Mouse (Mus musculus): ENCODE results near the gene Cplx3. TPM values are rescaled to one million over a fixed set of nuclear protein-coding genes. Genes with fewer than 3 reads are reported as not detected.

The Cplx3 gene
- not detected in 2 replicates for total RNA-seq (2014; rRNA removed; ENCODE audit: low replicate concordance)
- polyA plus RNA-seq (2015; fragmentation: Nextera tagmentation; extraction: Ambion mirVana) = 0.07 TPM in 1 of 2 replicates, not detected in the other

DNA sequence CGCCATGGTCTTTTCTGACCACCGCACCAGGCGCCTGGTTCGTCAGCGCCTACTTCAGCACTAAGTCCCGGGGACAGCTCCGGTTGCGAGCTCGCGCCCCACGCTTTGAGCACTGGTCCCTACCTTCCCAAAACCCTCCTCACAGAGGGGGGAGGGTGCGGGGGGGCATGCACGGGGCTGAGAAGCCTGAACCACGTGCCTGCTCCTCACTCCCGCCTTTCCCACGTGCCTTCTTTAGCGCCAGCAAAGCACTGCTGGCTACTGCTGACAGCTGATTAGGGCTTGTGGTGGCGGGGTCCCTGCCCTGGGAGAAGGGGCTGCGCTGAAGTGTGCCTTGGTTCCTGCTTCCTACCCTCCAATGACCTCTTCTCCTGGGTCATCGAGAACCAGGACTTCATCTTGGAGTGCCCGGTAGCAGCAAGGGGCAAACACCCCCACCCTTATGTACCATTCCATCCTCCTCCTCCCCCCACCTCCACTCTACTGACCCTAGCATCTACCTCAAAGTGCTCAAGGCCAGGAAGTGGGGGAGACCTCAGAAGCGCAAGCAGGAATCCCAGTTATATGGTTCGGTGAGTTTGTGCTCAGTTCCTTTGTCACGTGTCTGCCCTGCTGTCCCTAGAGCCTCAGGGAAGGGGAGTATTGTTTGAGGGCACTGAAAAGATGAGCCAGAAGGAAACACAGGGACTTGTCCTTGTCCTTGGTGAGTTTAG, at the start of gene Cplx3:
TSS of gene Cplx3 (minus strand) at position 143 of the 713 bp plus-strand sequence.
- H3K36me3 ChIP-seq (replicated peaks; ENCODE audit: control insufficient read depth, insufficient read depth, low read length) = no peaks in the 10 kb centered on the region
- no peaks in the 10 kb centered on the region for H3K9me3 ChIP-seq (replicated peaks; ENCODE audit: control insufficient read depth, low read length)
- peaks cover 32% of the 10 kb centered on the region for H3K27me3 ChIP-seq (ENCODE audit: control insufficient read depth, insufficient read depth, low read length)
- ATAC-seq (ENCODE audit: insufficient read depth, low read depth) (peak; percentile 83), DNase-seq (ENCODE audit: low spot score) (peak; percentile 65)
- no peak within 1 kb of the TSS for H3K4me3 ChIP-seq (ENCODE audit: low read depth, low read length)
- H3K4me1 ChIP-seq (ENCODE audit: control insufficient read depth, insufficient read depth) = peaks cover 4% of the 10 kb centered on the region
- WGBS = 3% methylated on average over 24 of the region's 24 CpGs
- H3K9ac ChIP-seq (replicated peaks; ENCODE audit: low read depth, low read length) = no peak within 1 kb of the TSS
- no peak within 1 kb of the TSS for H3K4me2 ChIP-seq (ENCODE audit: low read depth, low read length)
- no peak within 1 kb of the TSS for H3K27ac ChIP-seq (ENCODE audit: low read depth)
- TF ChIP-seq CTCF (IDR thresholded peaks at IDR 0.05; ENCODE audit: low read depth) (no peak), EP300 (IDR thresholded peaks at IDR 0.05; ENCODE audit: low read depth) (no peak)

DNA sequence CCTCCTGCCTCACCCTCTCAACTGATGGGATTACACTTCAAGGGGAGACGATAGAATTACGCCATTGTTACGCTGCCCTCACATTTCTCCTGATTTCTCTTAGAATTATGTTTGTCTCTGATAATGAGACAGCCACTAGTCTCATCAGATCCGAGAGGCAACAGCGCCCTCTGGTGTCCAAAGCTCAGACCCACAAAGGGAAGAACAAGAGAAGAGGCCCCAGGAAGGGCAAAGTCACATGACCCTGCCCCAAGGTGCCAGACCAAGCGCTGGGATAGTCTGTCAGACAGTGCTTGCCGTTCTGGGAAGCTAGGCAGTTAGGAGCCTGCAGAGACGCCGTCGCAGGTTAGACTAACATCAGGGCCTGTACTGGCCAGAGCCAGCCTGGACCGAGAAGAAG, 49.7 kb upstream of the Cplx3 start:
- no peak overlapping the region for H3K9ac ChIP-seq (replicated peaks; ENCODE audit: low read depth, low read length)
- H3K4me2 ChIP-seq (ENCODE audit: low read depth, low read length) = peak overlapping the region; percentile 42
- no peaks in the 10 kb centered on the region for H3K27me3 ChIP-seq (ENCODE audit: control insufficient read depth, insufficient read depth, low read length)
- 2% methylated on average over 11 of the region's 11 CpGs for WGBS
- no peak overlapping the region for H3K27ac ChIP-seq (ENCODE audit: low read depth)
- H3K4me1 ChIP-seq (ENCODE audit: control insufficient read depth, insufficient read depth) = peaks cover 7% of the 10 kb centered on the region; the same call in 1 of the 2 replicates
- peak; percentile 82 for DNase-seq (ENCODE audit: low spot score)
- TF ChIP-seq CTCF (IDR thresholded peaks at IDR 0.05; ENCODE audit: low read depth) = peak; percentile 98
- no peak for TF ChIP-seq EP300 (IDR thresholded peaks at IDR 0.05; ENCODE audit: low read depth)
- H3K9me3 ChIP-seq (replicated peaks; ENCODE audit: control insufficient read depth, low read length) = no peaks in the 10 kb centered on the region
- no peaks in the 10 kb centered on the region for H3K36me3 ChIP-seq (replicated peaks; ENCODE audit: control insufficient read depth, insufficient read depth, low read length)
- no peak overlapping the region for H3K4me3 ChIP-seq (ENCODE audit: low read depth, low read length)
- ATAC-seq (ENCODE audit: insufficient read depth, low read depth) = peak; percentile 84

DNA sequence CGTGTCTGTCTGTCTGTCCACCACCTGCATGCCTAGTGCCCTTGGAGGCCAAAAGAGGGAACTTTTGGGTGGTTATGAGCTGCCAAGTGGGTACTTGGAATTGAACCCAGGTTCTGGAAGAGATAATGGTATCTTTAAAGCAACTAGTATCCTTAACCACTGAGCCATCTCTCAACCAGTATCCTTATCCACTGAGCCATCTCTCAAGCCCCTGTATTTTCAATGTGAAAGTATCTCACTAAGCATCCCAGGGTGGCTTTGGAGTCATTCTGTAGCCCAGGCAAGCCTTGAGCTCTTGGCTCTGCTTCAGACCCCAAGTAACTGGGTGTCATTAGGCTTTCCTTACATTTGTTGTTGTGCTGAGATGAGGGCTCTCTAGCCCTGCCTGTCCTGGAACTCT, 48.9 kb upstream of the Cplx3 start:
- WGBS = 85% methylated on average over 1 of the region's 1 CpGs
- no peak for ATAC-seq (ENCODE audit: insufficient read depth, low read depth)
- no peak for TF ChIP-seq EP300 (IDR thresholded peaks at IDR 0.05; ENCODE audit: low read depth)
- no peak for TF ChIP-seq CTCF (IDR thresholded peaks at IDR 0.05; ENCODE audit: low read depth)

DNA sequence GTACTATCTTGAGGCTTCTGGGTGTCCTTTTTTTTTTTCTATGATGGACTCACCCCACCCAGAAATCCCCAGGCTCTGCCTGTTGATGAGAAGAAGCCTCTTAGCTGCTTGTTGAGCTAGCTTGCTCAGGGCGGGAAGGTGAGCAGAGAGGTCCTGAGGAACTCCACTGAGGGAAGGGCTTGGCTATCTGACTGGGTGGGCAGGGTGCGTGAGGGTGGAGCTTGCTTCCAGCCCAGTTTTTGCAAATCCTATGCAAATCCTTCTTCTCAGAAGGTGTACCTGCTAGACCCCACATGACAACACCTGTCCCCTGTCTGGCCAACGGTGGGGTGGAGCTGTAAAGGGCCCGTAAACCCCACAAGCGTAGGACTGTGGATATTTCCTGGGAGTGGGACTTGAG, 47.2 kb upstream of the Cplx3 start, which contains the start of gene Csk:
TSS of gene Csk (minus strand) at position 349 of the 400 bp plus-strand sequence.
- no peaks in the 10 kb centered on the region for H3K36me3 ChIP-seq (replicated peaks; ENCODE audit: control insufficient read depth, insufficient read depth, low read length)
- no peak for DNase-seq (ENCODE audit: low spot score)
- H3K9me3 ChIP-seq (replicated peaks; ENCODE audit: control insufficient read depth, low read length) = no peaks in the 10 kb centered on the region
- TF ChIP-seq EP300 (IDR thresholded peaks at IDR 0.05; ENCODE audit: low read depth) = no peak
- no peak for TF ChIP-seq CTCF (IDR thresholded peaks at IDR 0.05; ENCODE audit: low read depth)
- H3K27me3 ChIP-seq (ENCODE audit: control insufficient read depth, insufficient read depth, low read length) = no peaks in the 10 kb centered on the region
- H3K4me1 ChIP-seq (ENCODE audit: control insufficient read depth, insufficient read depth) = peaks cover 9% of the 10 kb centered on the region; the same call in 1 of the 2 replicates
- H3K27ac ChIP-seq (ENCODE audit: low read depth) = no peak within 1 kb of the TSS; the same call in 1 of the 2 replicates
- H3K4me2 ChIP-seq (ENCODE audit: low read depth, low read length) = no peak within 1 kb of the TSS
- H3K4me3 ChIP-seq (ENCODE audit: low read depth, low read length) = no peak within 1 kb of the TSS
- no peak within 1 kb of the TSS for H3K9ac ChIP-seq (replicated peaks; ENCODE audit: low read depth, low read length)
- no peak for ATAC-seq (ENCODE audit: insufficient read depth, low read depth)
- 71% methylated on average over 5 of the region's 5 CpGs for WGBS

More for the DNA sequence above, 48.9 kb upstream of the Cplx3 start:
- Histone ChIP-seq H3K4me3 (ENCODE audit: low read depth, low read length) (no peak overlapping the region), H3K9me3 (replicated peaks; ENCODE audit: control insufficient read depth, low read length) (no peaks in the 10 kb centered on the region), H3K36me3 (replicated peaks; ENCODE audit: control insufficient read depth, insufficient read depth, low read length) (no peaks in the 10 kb centered on the region), H3K27ac (ENCODE audit: low read depth) (no peak overlapping the region), H3K27me3 (ENCODE audit: control insufficient read depth, insufficient read depth, low read length) (no peaks in the 10 kb centered on the region), H3K4me2 (ENCODE audit: low read depth, low read length) (no peak overlapping the region), H3K4me1 (ENCODE audit: control insufficient read depth, insufficient read depth) (peaks cover 9% of the 10 kb centered on the region; the same call in 1 of the 2 replicates), H3K9ac (replicated peaks; ENCODE audit: low read depth, low read length) (no peak overlapping the region)
- no peak for DNase-seq (ENCODE audit: low spot score)

DNA sequence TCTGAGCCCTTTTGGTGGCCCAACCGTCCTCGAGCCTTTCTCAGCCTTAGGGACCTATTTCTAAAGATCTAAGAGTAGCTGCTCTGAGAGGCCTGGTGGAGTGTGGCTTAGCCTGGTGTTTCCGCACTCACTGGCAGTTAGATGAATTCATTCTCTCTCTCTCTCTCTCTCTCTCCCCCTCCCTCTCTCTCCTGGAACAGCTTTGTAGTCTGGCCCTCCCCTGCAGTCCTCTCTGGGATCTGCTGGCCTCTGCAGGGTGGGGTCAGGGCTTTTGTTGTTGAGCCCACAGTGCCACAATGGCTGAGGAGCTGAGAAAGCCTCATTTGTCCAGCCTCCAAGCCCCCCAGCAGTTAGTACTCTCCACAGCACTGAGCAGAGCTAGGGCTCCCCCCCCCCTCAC, 46.8 kb upstream of the Cplx3 start:
- Histone ChIP-seq H3K27me3 (ENCODE audit: control insufficient read depth, insufficient read depth, low read length) (no peaks in the 10 kb centered on the region), H3K27ac (ENCODE audit: low read depth) (no peak overlapping the region; the same call in 1 of the 2 replicates), H3K9ac (replicated peaks; ENCODE audit: low read depth, low read length) (no peak overlapping the region), H3K9me3 (replicated peaks; ENCODE audit: control insufficient read depth, low read length) (no peaks in the 10 kb centered on the region), H3K4me2 (ENCODE audit: low read depth, low read length) (no peak overlapping the region), H3K36me3 (replicated peaks; ENCODE audit: control insufficient read depth, insufficient read depth, low read length) (no peaks in the 10 kb centered on the region), H3K4me3 (ENCODE audit: low read depth, low read length) (no peak overlapping the region), H3K4me1 (ENCODE audit: control insufficient read depth, insufficient read depth) (peaks cover 9% of the 10 kb centered on the region; the same call in 1 of the 2 replicates)
- TF ChIP-seq CTCF (IDR thresholded peaks at IDR 0.05; ENCODE audit: low read depth) (no peak), EP300 (IDR thresholded peaks at IDR 0.05; ENCODE audit: low read depth) (no peak)
- no peak for DNase-seq (ENCODE audit: low spot score)
- no peak for ATAC-seq (ENCODE audit: insufficient read depth, low read depth)
- 56% methylated on average over 3 of the region's 3 CpGs for WGBS
